Mouse (Mus musculus) retina, adult 2 months (tissue): ENCODE data around the gene Rtf2.

Experiments
- DNase-seq: peaks from one replicate; pipeline ENCODE4 v3.0.0-alpha.2; 2012; ENCODE audit warnings: low read depth, low spot score

The Rtf2 gene

GRCm38 (mm10) chr2:172437371-172437952, 2.9 kb upstream of the Rtf2 start:
- DNase-seq = no peak

GRCm38 (mm10) chr2:172440640-172441005, 267 bp downstream of the Rtf2 start:
- no peak for DNase-seq

GRCm38 (mm10) chr2:172441176-172441575, 820 bp downstream of the Rtf2 start:
- no peak for DNase-seq

- no peak for DNase-seq
Measured at GRCm38 (mm10) chr2:172445617-172446016, 5.3 kb downstream of the Rtf2 start.

- no peak for DNase-seq
Measured at GRCm38 (mm10) chr2:172447317-172447716, 7.0 kb downstream of the Rtf2 start.

GRCm38 (mm10) chr2:172448329-172448728, 8.0 kb downstream of the Rtf2 start:
- DNase-seq = no peak

- no peak for DNase-seq
Measured at GRCm38 (mm10) chr2:172450640-172451039, 10.3 kb downstream of the Rtf2 start.

GRCm38 (mm10) chr2:172452031-172452430, 11.7 kb downstream of the Rtf2 start:
- no peak for DNase-seq

- no peak for DNase-seq
Measured at GRCm38 (mm10) chr2:172452458-172452857, 12.1 kb downstream of the Rtf2 start.

GRCm38 (mm10) chr2:172458496-172458895, 18.1 kb downstream of the Rtf2 start, which contains the start of gene Gcnt7:
Gene Gcnt7 (minus strand): TSS chr2:172458596.
- DNase-seq = no peak

- no peak for DNase-seq
Measured at GRCm38 (mm10) chr2:172460647-172461046, 20.3 kb downstream of the Rtf2 start.

GRCm38 (mm10) chr2:172462813-172463212, 22.5 kb downstream of the Rtf2 start:
- DNase-seq = no peak

GRCm38 (mm10) chr2:172466427-172467132, 26.2 kb downstream of the Rtf2 start:
- no peak for DNase-seq

GRCm38 (mm10) chr2:172467206-172467605, 26.9 kb downstream of the Rtf2 start:
- no peak for DNase-seq

- DNase-seq = no peak
Measured at GRCm38 (mm10) chr2:172468346-172468819, 28.0 kb downstream of the Rtf2 start.

- DNase-seq = no peak
Measured at GRCm38 (mm10) chr2:172472318-172472717, 32.0 kb downstream of the Rtf2 start, which contains the start of gene Fam209. Gene Fam209 (plus strand): TSS chr2:172472520.

- no peak for DNase-seq
Measured at GRCm38 (mm10) chr2:172473591-172473990, 33.2 kb downstream of the Rtf2 start.

- no peak for DNase-seq
Measured at GRCm38 (mm10) chr2:172474970-172475369, 34.6 kb downstream of the Rtf2 start.

- no peak for DNase-seq
Measured at GRCm38 (mm10) chr2:172476707-172477260, 36.4 kb downstream of the Rtf2 start.

GRCm38 (mm10) chr2:172477350-172477749, 37.0 kb downstream of the Rtf2 start:
- no peak for DNase-seq

GRCm38 (mm10) chr2:172477860-172478259, 37.5 kb downstream of the Rtf2 start:
- peak; percentile 29 for DNase-seq

- DNase-seq = no peak
Measured at GRCm38 (mm10) chr2:172480296-172480695, 39.9 kb downstream of the Rtf2 start.
